Mouse (Mus musculus) heart, postnatal 0 days (tissue): ENCODE measurements around the gene Eea1. TPM values are rescaled to one million over a fixed set of nuclear protein-coding genes. Genes with fewer than 3 reads are reported as not detected.
"Not testable (repeated sequence)": the region's sequence is repeated elsewhere in the genome, so short reads cannot be mapped to it uniquely, and the experiment has no call there.

Source experiments
- ATAC-seq: fragments of 200-750 bp; cut with Nextera tagmentation; 2 replicates; pipeline ENCODE4 v1.8.0; 2017; ENCODE audit warnings: low read depth, moderate number of reproducible peaks, moderate library complexity; ENCODE audit not compliant: insufficient read depth
- DNase-seq: peaks from one replicate; pipeline ENCODE4 v3.0.0-alpha.2; 2016; ENCODE audit warnings: low spot score
- H3K27ac ChIP-seq: fragments of 300-500 bp; sonication (generic); 2 replicates; pipeline ENCODE4 v1.5.1; 2014; ENCODE audit warnings: low read depth, mild to moderate bottlenecking
- H3K27me3 ChIP-seq: fragments of 300-500 bp; sonication (generic); 2 replicates; pipeline ENCODE4 v1.6.1; 2014; ENCODE audit warnings: low read length, mixed read lengths; ENCODE audit not compliant: control insufficient read depth, insufficient read depth
- H3K36me3 ChIP-seq: fragments of 300-500 bp; sonication (generic); replicated peaks from 2 replicates; pipeline ENCODE4 v1.6.1; 2014; ENCODE audit warnings: low read length, mixed read lengths; ENCODE audit not compliant: control insufficient read depth, insufficient read depth
- H3K4me1 ChIP-seq: fragments of 300-500 bp; sonication (generic); 2 replicates; pipeline ENCODE4 v1.6.1; 2014; ENCODE audit warnings: antibody characterized with exemption; ENCODE audit not compliant: control insufficient read depth, insufficient read depth
- H3K4me2 ChIP-seq: fragments of 300-500 bp; sonication (generic); 2 replicates; pipeline ENCODE4 v1.6.1; 2014; ENCODE audit warnings: low read depth, mild to moderate bottlenecking, low read length, moderate library complexity
- H3K4me3 ChIP-seq: fragments of 300-500 bp; sonication (generic); 2 replicates; pipeline ENCODE4 v1.5.1; 2014; ENCODE audit warnings: low read depth, low read length
- H3K9ac ChIP-seq: fragments of 300-500 bp; sonication (generic); replicated peaks from 2 replicates; pipeline ENCODE4 v1.6.1; 2014; ENCODE audit warnings: low read depth, low read length, mixed read lengths
- H3K9me3 ChIP-seq: fragments of 300-500 bp; sonication (generic); replicated peaks from 2 replicates; pipeline ENCODE4 v1.6.1; 2016; ENCODE audit warnings: low read length; ENCODE audit not compliant: control insufficient read depth
- CTCF ChIP-seq: IDR thresholded peaks from 2 replicates; pipeline ENCODE4 v1.5.1; 2016; ENCODE audit warnings: antibody characterized with exemption, control low read depth, low read depth
- EP300 ChIP-seq: IDR thresholded peaks from 2 replicates; pipeline ENCODE4 v1.6.1; 2016; ENCODE audit warnings: antibody characterized with exemption, low read depth
- WGBS: fragments of 180-500 bp; shearing (Covaris S2); extraction: QIAGEN DNeasy Blood & Tissue Kit; methylation state at CpG from one replicate; pipeline ENCODE4 v1.1.7; 2014; 5-methylcytosine and 5-hydroxymethylcytosine counted together
- polyA plus RNA-seq: library from polyadenylated mRNA; unstranded; fragments of >200 nt; fragmentation: Nextera tagmentation; extraction: Ambion mirVana; gene quantifications from 2 replicates; pipeline ENCODE4 v1.2.1, GENCODE M21; 2015
- total RNA-seq: library from RNA; depleted of rRNA; stranded (reverse); fragments of >200 nt; gene quantifications from 2 replicates; pipeline ENCODE4 v1.2.3, GENCODE M21; 2014; ENCODE audit warnings: low replicate concordance

The Eea1 gene
- total and polyA plus RNA-seq, 2 experiments from 2014 or later: 10.8 to 21.3 TPM

GRCm38 (mm10) chr10:96075403-96075802, 135.0 kb downstream of the Eea1 start:
- no peak for DNase-seq
- no peaks in the 10 kb centered on the region for H3K4me1 ChIP-seq
- no peaks in the 10 kb centered on the region for H3K9me3 ChIP-seq
- H3K4me2 ChIP-seq: no peak overlapping the region
- no peak overlapping the region for H3K9ac ChIP-seq
- TF ChIP-seq CTCF (no peak), EP300 (no peak)
- H3K27ac ChIP-seq: no peak overlapping the region
- WGBS: 44% methylated on average over 4 of the region's 4 CpGs
- H3K4me3 ChIP-seq: no peak overlapping the region
- no peaks in the 10 kb centered on the region for H3K27me3 ChIP-seq
- no peak for ATAC-seq
- no peaks in the 10 kb centered on the region for H3K36me3 ChIP-seq

DNA sequence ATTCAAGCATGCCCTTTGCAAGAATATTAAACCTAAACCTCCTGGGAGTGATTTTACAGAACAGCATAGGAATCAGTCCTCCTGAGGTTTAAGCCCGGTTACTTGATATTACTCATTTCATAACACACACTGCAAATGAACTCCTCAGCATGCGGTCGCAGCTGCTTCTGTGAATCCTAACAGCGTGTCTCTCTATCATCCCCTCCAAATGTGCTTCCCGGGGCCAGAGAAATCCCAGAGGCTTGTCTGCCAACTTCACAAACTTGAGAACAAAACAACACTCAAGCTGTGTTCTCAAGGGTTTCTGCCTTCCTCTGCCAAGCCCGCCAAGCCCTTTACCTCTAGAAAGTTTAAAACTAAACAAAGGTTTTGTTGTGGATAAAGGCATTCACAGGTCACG, 135.4 kb downstream of the Eea1 start:
- H3K27ac ChIP-seq: no peak overlapping the region
- WGBS: 26% methylated on average over 7 of the region's 7 CpGs
- H3K36me3 ChIP-seq: no peaks in the 10 kb centered on the region
- no peaks in the 10 kb centered on the region for H3K9me3 ChIP-seq
- TF ChIP-seq CTCF (no peak), EP300 (no peak)
- H3K4me2 ChIP-seq: no peak overlapping the region
- ATAC-seq: no peak
- H3K4me3 ChIP-seq: no peak overlapping the region
- H3K4me1 ChIP-seq: no peaks in the 10 kb centered on the region
- DNase-seq: no peak
- no peak overlapping the region for H3K9ac ChIP-seq
- no peaks in the 10 kb centered on the region for H3K27me3 ChIP-seq

- 74% methylated on average over 3 of the region's 3 CpGs for WGBS
- TF ChIP-seq EP300 (no peak), CTCF (no peak)
- ATAC-seq (no peak), DNase-seq (no peak)
- H3K4me3 ChIP-seq: no peak overlapping the region
- H3K4me2 ChIP-seq: no peak overlapping the region
- H3K9ac ChIP-seq: no peak overlapping the region
- H3K4me1 ChIP-seq: no peaks in the 10 kb centered on the region
- no peaks in the 10 kb centered on the region for H3K36me3 ChIP-seq
- no peaks in the 10 kb centered on the region for H3K27me3 ChIP-seq
- no peaks in the 10 kb centered on the region for H3K9me3 ChIP-seq
- H3K27ac ChIP-seq: no peak overlapping the region
Observed at GRCm38 (mm10) chr10:96076461-96076860, 136.0 kb downstream of the Eea1 start.

GRCm38 (mm10) chr10:96077480-96078066, 137.1 kb downstream of the Eea1 start:
- H3K4me2 ChIP-seq, H3K27ac ChIP-seq, H3K9ac ChIP-seq, H3K9me3 ChIP-seq, H3K36me3 ChIP-seq, DNase-seq, H3K4me1 ChIP-seq, H3K27me3 ChIP-seq, H3K4me3 ChIP-seq: not testable (repeated sequence)
- 77% methylated on average over 6 of the region's 6 CpGs for WGBS
- ATAC-seq: peak; percentile 100

- H3K9ac ChIP-seq: no peak overlapping the region
- H3K4me2 ChIP-seq: no peak overlapping the region
- H3K27me3 ChIP-seq: no peaks in the 10 kb centered on the region
- ATAC-seq (no peak), DNase-seq (no peak)
- TF ChIP-seq EP300: no peak
- no peak for TF ChIP-seq CTCF
- H3K4me3 ChIP-seq: no peak overlapping the region
- 84% methylated on average over 4 of the region's 4 CpGs for WGBS
- H3K4me1 ChIP-seq: no peaks in the 10 kb centered on the region
- H3K9me3 ChIP-seq: no peaks in the 10 kb centered on the region
- no peak overlapping the region for H3K27ac ChIP-seq
- H3K36me3 ChIP-seq: no peaks in the 10 kb centered on the region
Observed at GRCm38 (mm10) chr10:96079823-96080222, 139.4 kb downstream of the Eea1 start.

DNA sequence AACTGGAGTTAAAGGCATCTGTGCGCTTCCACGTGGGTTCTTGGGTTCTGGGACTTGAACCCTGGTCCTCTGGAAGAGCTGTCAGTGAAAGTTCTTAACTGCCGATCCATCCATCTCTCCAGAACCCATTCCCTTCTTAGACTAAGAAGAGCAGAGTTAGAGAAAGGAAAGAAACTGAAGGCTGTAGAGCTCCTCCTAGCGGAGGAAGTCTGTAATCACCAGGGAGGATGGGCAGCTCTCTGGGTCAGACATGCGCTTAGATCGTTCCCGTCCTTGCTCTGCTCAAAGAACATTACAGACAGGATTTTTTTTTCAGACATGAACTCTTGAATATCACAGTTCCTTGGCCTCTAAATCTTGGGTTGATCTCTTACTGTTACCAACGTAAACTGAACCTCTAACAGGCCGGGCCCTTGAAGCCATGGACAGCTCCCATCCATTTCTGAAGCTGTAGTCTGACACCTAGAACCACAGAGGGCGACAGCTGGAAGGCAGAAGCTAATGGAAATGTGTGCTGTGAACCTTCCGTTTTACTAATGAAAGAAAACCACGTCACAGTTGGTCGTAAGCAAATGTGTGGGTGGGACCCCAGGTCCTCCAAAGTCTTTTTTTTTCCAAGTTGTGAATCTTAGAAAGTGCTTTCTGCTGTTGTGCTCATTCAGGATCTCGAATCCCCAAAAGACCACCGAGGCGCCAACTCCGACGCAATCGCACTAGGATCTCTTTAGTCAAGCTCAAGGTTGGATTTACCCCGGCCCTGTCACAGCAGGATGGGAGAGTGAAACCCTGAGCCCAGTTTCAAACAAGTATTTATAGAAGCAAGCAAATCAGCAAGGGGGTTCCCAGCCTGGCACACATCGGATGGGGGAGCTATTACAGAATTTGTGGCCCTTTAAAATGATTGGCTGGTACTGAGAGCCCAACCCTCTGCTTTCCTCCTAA, 140.3 kb downstream of the Eea1 start:
- DNase-seq (peak; percentile 65), ATAC-seq (no peak)
- Histone ChIP-seq H3K9me3 (no peaks in the 10 kb centered on the region), H3K27me3 (no peaks in the 10 kb centered on the region), H3K4me3 (no peak overlapping the region), H3K27ac (no peak overlapping the region), H3K4me2 (no peak overlapping the region), H3K4me1 (no peaks in the 10 kb centered on the region), H3K9ac (no peak overlapping the region), H3K36me3 (no peaks in the 10 kb centered on the region)
- 46% methylated on average over 21 of the region's 21 CpGs for WGBS
- TF ChIP-seq EP300 (no peak), CTCF (peak; percentile 69)
